Mouse (Mus musculus) hindbrain, postnatal 0 days (tissue): Measurements from ENCODE around the gene Tma7. TPM values are rescaled to one million over a fixed set of nuclear protein-coding genes. Genes with fewer than 3 reads are reported as not detected.
A peak's percentile ranks its signal among the peaks of the same experiment; 100 is the strongest.

ENCODE experiments used
- ATAC-seq: fragments of 200-750 bp; cut with Nextera tagmentation; 2 replicates; pipeline ENCODE4 v1.8.0; 2017; ENCODE audit warnings: mild to moderate bottlenecking, moderate TSS enrichment, moderate library complexity
- DNase-seq: peaks from one replicate; pipeline ENCODE4 v3.0.0-alpha.2; 2015; ENCODE audit warnings: low spot score
- H3K27ac ChIP-seq: fragments of 300-500 bp; sonication (generic); 2 replicates; pipeline ENCODE4 v1.5.1; 2014; ENCODE audit warnings: mild to moderate bottlenecking
- H3K27me3 ChIP-seq: fragments of 300-500 bp; sonication (generic); 2 replicates; pipeline ENCODE4 v1.6.1; 2014; ENCODE audit warnings: low read length, mixed read lengths; ENCODE audit not compliant: insufficient read depth
- H3K36me3 ChIP-seq: fragments of 300-500 bp; sonication (generic); 2 replicates; pipeline ENCODE4 v1.6.1; 2014; ENCODE audit warnings: low read length, mixed read lengths; ENCODE audit not compliant: insufficient read depth
- H3K4me1 ChIP-seq: fragments of 300-500 bp; sonication (generic); 2 replicates; pipeline ENCODE4 v1.6.1; 2014; ENCODE audit warnings: antibody characterized with exemption, low read length, mixed read lengths; ENCODE audit not compliant: insufficient read depth
- H3K4me2 ChIP-seq: fragments of 300-500 bp; sonication (generic); 2 replicates; pipeline ENCODE4 v1.6.1; 2014; ENCODE audit warnings: low read depth, mild to moderate bottlenecking, low read length, moderate library complexity, mixed read lengths
- H3K4me3 ChIP-seq: fragments of 300-500 bp; sonication (generic); 2 replicates; pipeline ENCODE4 v1.5.1; 2014; ENCODE audit warnings: low read length
- H3K9ac ChIP-seq: fragments of 300-500 bp; sonication (generic); replicated peaks from 2 replicates; pipeline ENCODE4 v1.6.1; 2014; ENCODE audit warnings: mild to moderate bottlenecking, low read length, moderate library complexity, mixed read lengths
- H3K9me3 ChIP-seq: fragments of 300-500 bp; sonication (generic); 2 replicates; pipeline ENCODE4 v1.6.1; 2016; ENCODE audit warnings: low read length, mixed read lengths
- CTCF ChIP-seq: IDR thresholded peaks from 2 replicates; pipeline ENCODE4 v1.5.1; 2016; ENCODE audit warnings: antibody characterized with exemption, control low read depth, low read depth
- WGBS: fragments of 180-500 bp; shearing (Covaris S2); extraction: QIAGEN DNeasy Blood & Tissue Kit; methylation state at CpG from one replicate; pipeline ENCODE4 v1.1.7; 2014; 5-methylcytosine and 5-hydroxymethylcytosine counted together
- polyA plus RNA-seq: library from polyadenylated mRNA; unstranded; fragments of >200 nt; fragmentation: Nextera tagmentation; extraction: Ambion mirVana; gene quantifications from 2 replicates; pipeline ENCODE4 v1.2.1, GENCODE M21; 2015
- total RNA-seq: library from RNA; depleted of rRNA; stranded (reverse); fragments of >200 nt; gene quantifications from 2 replicates; pipeline ENCODE4 v1.2.3, GENCODE M21; 2014

Gene Tma7
- total and polyA plus RNA-seq, 2 experiments from 2014 or later, result 73.8 to 764 TPM

- Histone ChIP-seq H3K27me3 (no peaks in the 10 kb centered on the region), H3K4me2 (no peak overlapping the region), H3K27ac (no peak overlapping the region), H3K4me3 (no peak overlapping the region), H3K36me3 (no peaks in the 10 kb centered on the region), H3K9me3 (no peaks in the 10 kb centered on the region), H3K4me1 (no peaks in the 10 kb centered on the region), H3K9ac (no peak overlapping the region)
- TF ChIP-seq CTCF, result no peak
- DNase-seq, result no peak
- ATAC-seq, result no peak
- 85% methylated on average over 8 of the region's 8 CpGs for WGBS
Measured at GRCm38 (mm10) chr9:109040216-109040615, 42.2 kb downstream of the Tma7 start.

GRCm38 (mm10) chr9:109039681-109040080 is 42.7 kb downstream of the Tma7 start:
- Histone ChIP-seq H3K4me1 (no peaks in the 10 kb centered on the region), H3K27me3 (no peaks in the 10 kb centered on the region), H3K4me2 (no peak overlapping the region), H3K9me3 (no peaks in the 10 kb centered on the region), H3K4me3 (no peak overlapping the region), H3K9ac (no peak overlapping the region), H3K27ac (no peak overlapping the region), H3K36me3 (no peaks in the 10 kb centered on the region)
- DNase-seq (no peak), ATAC-seq (no peak)
- TF ChIP-seq CTCF, result no peak
- 84% methylated on average over 4 of the region's 4 CpGs for WGBS

GRCm38 (mm10) chr9:109038901-109039364 is 43.5 kb downstream of the Tma7 start:
- ATAC-seq (peak; percentile 51; the same call in 1 of the 2 replicates), DNase-seq (no peak)
- TF ChIP-seq CTCF, result no peak
- Histone ChIP-seq H3K9me3 (no peaks in the 10 kb centered on the region), H3K27ac (peak overlapping the region; percentile 37; the same call in 1 of the 2 replicates), H3K36me3 (no peaks in the 10 kb centered on the region), H3K27me3 (no peaks in the 10 kb centered on the region), H3K4me2 (peak overlapping the region; percentile 80), H3K9ac (peak overlapping the region; percentile 57), H3K4me1 (no peaks in the 10 kb centered on the region), H3K4me3 (peak overlapping the region; percentile 53)
- 17% methylated on average over 8 of the region's 8 CpGs for WGBS

- Histone ChIP-seq H3K9me3 (no peaks in the 10 kb centered on the region), H3K27ac (peak within 1 kb of the TSS; percentile 37; the same call in 1 of the 2 replicates), H3K4me1 (no peaks in the 10 kb centered on the region), H3K4me3 (peak within 1 kb of the TSS; percentile 53), H3K4me2 (peak within 1 kb of the TSS; percentile 80), H3K36me3 (no peaks in the 10 kb centered on the region), H3K9ac (peak within 1 kb of the TSS; percentile 57), H3K27me3 (no peaks in the 10 kb centered on the region)
- ATAC-seq (peak; percentile 88), DNase-seq (peak; percentile 58)
- WGBS, result 2% methylated on average over 36 of the region's 40 CpGs
- TF ChIP-seq CTCF, result no peak
Measured at GRCm38 (mm10) chr9:109038086-109038895, 44.1 kb downstream of the Tma7 start, which contains the start of gene Shisa5. Gene Shisa5 (plus strand): TSS chr9:109038565.

GRCm38 (mm10) chr9:109032435-109032834 is 50.0 kb downstream of the Tma7 start:
- no peaks in the 10 kb centered on the region for H3K4me1 ChIP-seq

GRCm38 (mm10) chr9:109031686-109032085 is 50.7 kb downstream of the Tma7 start:
- ATAC-seq, result no peak
- 88% methylated on average over 8 of the region's 8 CpGs for WGBS
- TF ChIP-seq CTCF, result no peak
- no peaks in the 10 kb centered on the region for H3K9me3 ChIP-seq
- H3K27ac ChIP-seq, result no peak overlapping the region
- peaks cover 4% of the 10 kb centered on the region for H3K36me3 ChIP-seq
- H3K4me2 ChIP-seq, result no peak overlapping the region
- no peak for DNase-seq
- H3K27me3 ChIP-seq, result no peaks in the 10 kb centered on the region
- H3K9ac ChIP-seq, result no peak overlapping the region
- H3K4me1 ChIP-seq, result no peaks in the 10 kb centered on the region
- no peak overlapping the region for H3K4me3 ChIP-seq

More at GRCm38 (mm10) chr9:109032435-109032834, 50.0 kb downstream of the Tma7 start:
- no peaks in the 10 kb centered on the region for H3K27me3 ChIP-seq
- no peak overlapping the region for H3K27ac ChIP-seq
- no peaks in the 10 kb centered on the region for H3K9me3 ChIP-seq
- no peak overlapping the region for H3K4me2 ChIP-seq
- WGBS, result 87% methylated on average over 6 of the region's 6 CpGs
- H3K4me3 ChIP-seq, result no peak overlapping the region
- no peak for ATAC-seq
- no peak for DNase-seq
- H3K36me3 ChIP-seq, result peaks cover 4% of the 10 kb centered on the region; the same call in 1 of the 2 replicates
- H3K9ac ChIP-seq, result no peak overlapping the region
- TF ChIP-seq CTCF, result no peak

GRCm38 (mm10) chr9:109031001-109031400 is 51.4 kb downstream of the Tma7 start:
- H3K27ac ChIP-seq, result no peak overlapping the region
- DNase-seq (no peak), ATAC-seq (no peak)
- H3K9me3 ChIP-seq, result no peaks in the 10 kb centered on the region
- WGBS, result 90% methylated on average over 7 of the region's 7 CpGs
- no peak overlapping the region for H3K9ac ChIP-seq
- no peak for TF ChIP-seq CTCF
- no peak overlapping the region for H3K4me2 ChIP-seq
- H3K4me3 ChIP-seq, result no peak overlapping the region
- H3K27me3 ChIP-seq, result no peaks in the 10 kb centered on the region
- H3K4me1 ChIP-seq, result no peaks in the 10 kb centered on the region
- peaks cover 4% of the 10 kb centered on the region for H3K36me3 ChIP-seq
